Mouse (Mus musculus) hindbrain, embryonic 14.5 days (tissue): ENCODE results near the gene Capg. TPM values are rescaled to one million over a fixed set of nuclear protein-coding genes. Genes with fewer than 3 reads are reported as not detected.

ENCODE experiments used
- ATAC-seq: fragments of 200-750 bp; cut with Nextera tagmentation; 2 replicates; pipeline ENCODE4 v1.8.0; 2017; ENCODE audit warnings: moderate number of reproducible peaks, mild to moderate bottlenecking, moderate TSS enrichment, moderate library complexity; ENCODE audit not compliant: low FRiP score
- DNase-seq: peaks from one replicate; pipeline ENCODE4 v3.0.0-alpha.2; 2015; ENCODE audit warnings: low spot score
- H3K27ac ChIP-seq: fragments of 300-500 bp; sonication (generic); 2 replicates; pipeline ENCODE4 v1.5.1; 2014; ENCODE audit warnings: mild to moderate bottlenecking, moderate library complexity
- H3K27me3 ChIP-seq: fragments of 300-500 bp; sonication (generic); 2 replicates; pipeline ENCODE4 v1.6.1; 2014; ENCODE audit warnings: mild to moderate bottlenecking, low read length, mixed read lengths; ENCODE audit not compliant: control insufficient read depth, insufficient read depth
- H3K36me3 ChIP-seq: fragments of 300-500 bp; sonication (generic); replicated peaks from 2 replicates; pipeline ENCODE4 v1.6.1; 2014; ENCODE audit not compliant: control insufficient read depth, insufficient read depth
- H3K4me1 ChIP-seq: fragments of 300-500 bp; sonication (generic); replicated peaks from 2 replicates; pipeline ENCODE4 v1.6.1; 2014; ENCODE audit warnings: antibody characterized with exemption, low read length, mixed read lengths; ENCODE audit not compliant: control insufficient read depth, insufficient read depth
- H3K4me2 ChIP-seq: fragments of 300-500 bp; sonication (generic); replicated peaks from 2 replicates; pipeline ENCODE4 v1.6.1; 2014; ENCODE audit warnings: mild to moderate bottlenecking, moderate library complexity
- H3K4me3 ChIP-seq: fragments of 300-500 bp; sonication (generic); replicated peaks from 2 replicates; pipeline ENCODE4 v1.5.1; 2014; ENCODE audit warnings: mild to moderate bottlenecking, low read length
- H3K9ac ChIP-seq: fragments of 300-500 bp; sonication (generic); 2 replicates; pipeline ENCODE4 v1.6.1; 2014
- H3K9me3 ChIP-seq: fragments of 300-500 bp; sonication (generic); 2 replicates; pipeline ENCODE4 v1.6.1; 2016; ENCODE audit warnings: low read length; ENCODE audit not compliant: control insufficient read depth
- WGBS: fragments of 180-500 bp; shearing (Covaris S2); extraction: QIAGEN DNeasy Blood & Tissue Kit; methylation state at CpG from one replicate; pipeline ENCODE4 v1.1.7; 2014; 5-methylcytosine and 5-hydroxymethylcytosine counted together
- polyA plus RNA-seq: library from polyadenylated mRNA; unstranded; fragments of >200 nt; fragmentation: Nextera tagmentation; extraction: Ambion mirVana; gene quantifications from 2 replicates; pipeline ENCODE4 v1.2.1, GENCODE M21; 2014

Gene Capg
- polyA plus RNA-seq, 1 experiment from 2014 or later: 10.3 TPM

DNA sequence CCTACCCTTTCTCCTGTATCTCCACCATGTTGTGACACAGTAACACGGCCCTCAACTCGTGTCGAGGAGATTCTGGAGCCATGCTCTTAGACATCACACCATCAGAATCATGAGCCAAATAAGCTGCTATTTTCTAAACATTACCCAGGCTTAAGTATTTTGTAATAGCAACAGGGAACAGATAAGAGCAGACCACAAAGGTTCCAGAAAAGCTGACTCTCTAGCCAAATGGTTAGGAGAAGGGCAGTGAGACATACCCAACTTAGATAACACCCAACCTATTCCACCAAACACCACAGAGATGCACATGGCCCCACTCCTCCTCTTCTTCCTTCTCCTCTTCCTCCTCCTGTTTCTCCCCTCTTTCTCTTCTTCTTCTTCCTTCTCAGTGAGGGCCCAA, 31.9 kb downstream of the Capg start:
- H3K9me3 ChIP-seq: no peaks in the 10 kb centered on the region
- no peak overlapping the region for H3K4me2 ChIP-seq
- no peaks in the 10 kb centered on the region for H3K27me3 ChIP-seq
- H3K4me1 ChIP-seq: no peaks in the 10 kb centered on the region
- H3K4me3 ChIP-seq: no peak overlapping the region
- peaks cover 26% of the 10 kb centered on the region for H3K36me3 ChIP-seq
- no peak for DNase-seq
- H3K27ac ChIP-seq: no peak overlapping the region
- ATAC-seq: no peak
- 95% methylated on average over 3 of the region's 3 CpGs for whole genome bisulfite sequencing
- H3K9ac ChIP-seq: no peak overlapping the region

GRCm38 (mm10) chr6:72581625-72582382, 37.6 kb downstream of the Capg start:
- no peak overlapping the region for H3K27ac ChIP-seq
- H3K36me3 ChIP-seq: peaks cover 13% of the 10 kb centered on the region
- WGBS: 77% methylated on average over 11 of the region's 11 CpGs
- no peaks in the 10 kb centered on the region for H3K27me3 ChIP-seq
- H3K4me3 ChIP-seq: no peak overlapping the region
- ATAC-seq (no peak), DNase-seq (no peak)
- no peak overlapping the region for H3K9ac ChIP-seq
- H3K4me2 ChIP-seq: no peak overlapping the region
- no peaks in the 10 kb centered on the region for H3K9me3 ChIP-seq
- H3K4me1 ChIP-seq: no peaks in the 10 kb centered on the region

DNA sequence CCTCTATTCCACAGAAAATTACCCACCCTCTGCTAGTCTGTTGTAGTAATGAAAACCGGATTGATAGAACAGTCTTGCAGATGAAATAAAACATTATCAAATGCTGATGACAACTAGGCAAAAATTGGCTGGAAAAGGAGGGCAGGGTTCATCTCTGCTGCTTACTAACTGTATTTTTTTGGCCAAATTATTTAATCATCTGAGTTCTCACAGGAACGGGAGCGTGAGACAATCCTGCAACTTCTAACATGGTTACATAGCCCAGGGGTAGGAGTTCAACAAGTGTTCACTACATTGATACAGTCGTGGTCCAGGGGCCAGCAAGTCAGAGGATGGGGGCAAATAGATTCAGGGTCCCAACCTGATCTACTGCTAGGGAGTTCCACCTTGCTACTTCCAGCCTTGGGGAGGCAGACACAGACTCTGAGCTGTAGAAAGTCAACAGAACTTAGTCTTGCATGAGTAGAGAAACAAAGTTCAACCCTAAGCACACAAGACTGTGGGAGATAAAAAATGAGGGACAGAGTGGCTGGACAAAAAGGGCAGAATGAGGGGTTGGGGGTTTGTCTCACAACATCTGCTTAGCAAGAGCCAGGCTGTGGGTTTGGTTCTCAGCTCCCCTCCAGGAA, 39.1 kb downstream of the Capg start:
- H3K4me1 ChIP-seq: no peaks in the 10 kb centered on the region
- H3K9ac ChIP-seq: no peak overlapping the region

GRCm38 (mm10) chr6:72584154-72584553, 40.0 kb downstream of the Capg start:
- no peaks in the 10 kb centered on the region for H3K4me1 ChIP-seq
- WGBS: 85% methylated on average over 11 of the region's 11 CpGs
- H3K4me3 ChIP-seq: no peak overlapping the region
- H3K9ac ChIP-seq: no peak overlapping the region
- DNase-seq: no peak
- ATAC-seq: no peak
- H3K36me3 ChIP-seq: peaks cover 19% of the 10 kb centered on the region
- H3K27me3 ChIP-seq: no peaks in the 10 kb centered on the region
- H3K9me3 ChIP-seq: no peaks in the 10 kb centered on the region
- no peak overlapping the region for H3K27ac ChIP-seq
- no peak overlapping the region for H3K4me2 ChIP-seq

More for the DNA sequence above, 39.1 kb downstream of the Capg start:
- ATAC-seq (no peak), DNase-seq (no peak)
- no peak overlapping the region for H3K27ac ChIP-seq
- peaks cover 19% of the 10 kb centered on the region for H3K36me3 ChIP-seq
- WGBS: 86% methylated on average over 4 of the region's 4 CpGs
- H3K9me3 ChIP-seq: no peaks in the 10 kb centered on the region
- H3K27me3 ChIP-seq: no peaks in the 10 kb centered on the region
- no peak overlapping the region for H3K4me2 ChIP-seq
- no peak overlapping the region for H3K4me3 ChIP-seq

GRCm38 (mm10) chr6:72586701-72587100, 42.5 kb downstream of the Capg start:
- Histone ChIP-seq H3K9ac (no peak overlapping the region), H3K27ac (no peak overlapping the region), H3K9me3 (no peaks in the 10 kb centered on the region), H3K4me3 (no peak overlapping the region), H3K4me2 (no peak overlapping the region), H3K27me3 (no peaks in the 10 kb centered on the region), H3K4me1 (no peaks in the 10 kb centered on the region), H3K36me3 (0 out of 2 replicates have a peak, but pooled peaks cover 7% of the 10 kb centered on the region)
- no peak for ATAC-seq
- WGBS: 76% methylated on average over 3 of the region's 3 CpGs
- DNase-seq: no peak

GRCm38 (mm10) chr6:72588307-72588706, 44.1 kb downstream of the Capg start:
- no peak for DNase-seq
- Histone ChIP-seq H3K4me1 (no peaks in the 10 kb centered on the region), H3K4me2 (no peak overlapping the region), H3K27me3 (no peaks in the 10 kb centered on the region), H3K27ac (no peak overlapping the region), H3K4me3 (no peak overlapping the region), H3K36me3 (0 out of 2 replicates have a peak, but pooled peaks cover 7% of the 10 kb centered on the region), H3K9me3 (no peaks in the 10 kb centered on the region), H3K9ac (no peak overlapping the region)
- ATAC-seq: no peak

DNA sequence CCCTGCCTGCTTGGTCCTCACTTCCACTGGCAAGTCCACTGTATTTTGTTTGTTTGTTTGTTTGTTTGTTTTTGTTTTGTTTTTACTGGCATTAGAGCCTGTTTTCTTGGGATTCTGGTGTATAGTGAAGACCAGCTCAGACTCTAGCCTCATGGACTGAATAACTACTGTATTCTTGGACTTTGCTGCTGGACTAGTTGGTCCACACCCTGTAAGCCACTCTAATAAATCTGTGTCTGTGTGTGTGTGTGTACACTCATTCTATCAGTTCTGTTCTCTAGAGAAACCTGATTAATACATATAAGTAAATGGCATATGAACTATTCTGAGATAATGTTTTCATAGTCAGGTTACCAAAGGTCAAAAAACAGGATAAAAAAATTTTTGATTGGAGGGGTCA, 45.9 kb downstream of the Capg start:
- Histone ChIP-seq H3K36me3 (0 out of 2 replicates have a peak, but pooled peaks cover 7% of the 10 kb centered on the region), H3K27ac (no peak overlapping the region), H3K4me3 (no peak overlapping the region), H3K9ac (no peak overlapping the region), H3K4me2 (no peak overlapping the region), H3K9me3 (no peaks in the 10 kb centered on the region), H3K4me1 (no peaks in the 10 kb centered on the region), H3K27me3 (no peaks in the 10 kb centered on the region)
- DNase-seq: no peak
- ATAC-seq: no peak

DNA sequence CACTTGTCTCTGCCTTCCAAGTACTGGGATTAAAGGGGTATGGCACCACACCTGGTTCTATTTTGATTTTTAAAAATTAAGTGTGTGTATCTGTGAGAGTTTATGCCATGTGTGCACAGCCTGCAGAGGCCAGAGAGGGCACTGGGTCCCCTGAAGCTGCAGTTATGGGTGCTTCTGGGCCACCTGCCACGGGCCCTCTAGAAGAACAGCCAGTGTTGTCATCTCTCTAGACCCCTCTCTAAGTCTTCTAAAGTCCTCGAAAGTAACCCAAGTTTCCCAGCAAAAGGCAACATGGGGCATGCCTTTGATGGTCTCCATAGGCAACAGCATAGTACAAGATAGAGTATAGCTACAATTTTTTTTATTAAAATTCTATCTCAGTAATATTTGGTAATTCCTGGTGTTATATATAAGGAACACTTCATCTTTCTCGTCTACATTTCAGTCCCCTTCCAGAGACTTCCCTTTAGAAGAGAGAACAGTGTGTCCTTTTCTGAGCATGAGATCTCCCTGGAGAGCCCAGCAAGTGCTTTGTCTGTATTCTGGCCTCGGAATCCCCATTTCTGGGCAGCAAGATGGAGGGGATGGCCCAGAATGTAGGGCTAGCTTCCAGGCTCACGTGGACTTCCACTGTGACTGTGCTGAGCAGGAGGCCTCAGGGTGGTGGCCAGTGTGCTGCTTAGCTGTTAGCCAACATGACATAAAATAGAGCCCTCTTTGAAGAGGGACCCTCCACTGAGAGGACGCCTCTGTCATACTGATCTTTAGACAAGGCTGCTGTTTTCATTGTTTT, 49.0 kb downstream of the Capg start:
- Histone ChIP-seq H3K9me3 (no peaks in the 10 kb centered on the region), H3K36me3 (no peaks in the 10 kb centered on the region), H3K27me3 (no peaks in the 10 kb centered on the region), H3K4me1 (peaks cover 8% of the 10 kb centered on the region; the same call in 1 of the 2 replicates), H3K27ac (no peak overlapping the region), H3K4me3 (no peak overlapping the region), H3K4me2 (no peak overlapping the region), H3K9ac (no peak overlapping the region)
- DNase-seq (no peak), ATAC-seq (no peak)
- 81% methylated on average over 6 of the region's 6 CpGs for WGBS

DNA sequence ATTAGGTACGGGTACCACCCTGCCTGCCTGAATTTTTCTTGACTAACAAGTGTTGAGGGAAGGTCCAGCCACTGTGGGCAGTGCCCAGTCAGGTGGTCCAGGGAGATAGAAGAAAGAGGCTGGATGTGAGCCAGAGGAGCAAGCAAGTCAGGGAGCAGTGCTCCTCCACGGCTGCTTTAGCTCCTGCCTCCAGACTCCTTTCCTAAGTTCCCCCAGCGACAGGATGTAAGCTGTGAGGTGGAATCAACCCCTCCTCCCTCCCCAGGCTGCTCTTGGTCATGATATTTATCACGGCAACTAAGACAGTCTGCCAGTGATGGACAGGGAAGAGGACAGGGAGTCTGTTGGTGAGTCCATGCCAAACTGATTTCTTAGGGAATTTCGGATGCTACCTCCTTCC, 49.7 kb downstream of the Capg start:
- Histone ChIP-seq H3K4me2 (no peak overlapping the region), H3K27ac (no peak overlapping the region), H3K4me3 (no peak overlapping the region), H3K27me3 (no peaks in the 10 kb centered on the region), H3K9ac (no peak overlapping the region), H3K9me3 (no peaks in the 10 kb centered on the region), H3K36me3 (no peaks in the 10 kb centered on the region), H3K4me1 (peaks cover 12% of the 10 kb centered on the region; the same call in 1 of the 2 replicates)
- no peak for ATAC-seq
- 76% methylated on average over 5 of the region's 5 CpGs for WGBS
- no peak for DNase-seq
